Mouse (Mus musculus): ENCODE data around the gene Tppp3.

Tppp3 gene

GRCm38 (mm10) chr8:105471314-105472015 is at the start of gene Tppp3:
TSS of gene Tppp3 (minus strand) at chr8:105471526.
- peak; percentile 95 for DNase-seq

- no peak for DNase-seq
Observed at GRCm38 (mm10) chr8:105521061-105521460, 49.7 kb upstream of the Tppp3 start.

DNA sequence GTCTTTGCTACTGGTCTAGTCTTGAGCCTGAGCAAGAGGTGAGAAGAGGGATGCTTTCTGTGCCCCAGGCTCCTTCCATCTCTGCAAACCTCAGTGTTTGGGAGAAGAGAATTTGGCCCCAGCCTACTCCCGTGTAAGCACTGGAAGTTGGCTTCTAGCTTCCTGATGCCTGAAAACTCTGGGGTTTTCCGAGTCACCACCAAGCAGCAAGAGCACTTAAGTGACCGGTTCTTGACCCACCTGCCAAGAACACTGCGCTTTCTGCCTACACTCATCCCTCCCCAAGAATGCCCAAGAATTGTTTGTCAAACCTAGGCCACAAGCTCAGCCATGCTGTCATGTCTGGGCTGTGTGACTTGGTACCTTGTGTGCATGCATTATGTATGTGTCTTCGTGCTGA is 49.2 kb upstream of the Tppp3 start:
- DNase-seq, result no peak

GRCm38 (mm10) chr8:105519591-105519990 is 48.3 kb upstream of the Tppp3 start:
- DNase-seq, result no peak

GRCm38 (mm10) chr8:105518436-105519313 is 47.3 kb upstream of the Tppp3 start, which contains the start of gene Hsd11b2:
TSS of gene Hsd11b2 (plus strand) at chr8:105518755.
- DNase-seq, result no peak

DNA sequence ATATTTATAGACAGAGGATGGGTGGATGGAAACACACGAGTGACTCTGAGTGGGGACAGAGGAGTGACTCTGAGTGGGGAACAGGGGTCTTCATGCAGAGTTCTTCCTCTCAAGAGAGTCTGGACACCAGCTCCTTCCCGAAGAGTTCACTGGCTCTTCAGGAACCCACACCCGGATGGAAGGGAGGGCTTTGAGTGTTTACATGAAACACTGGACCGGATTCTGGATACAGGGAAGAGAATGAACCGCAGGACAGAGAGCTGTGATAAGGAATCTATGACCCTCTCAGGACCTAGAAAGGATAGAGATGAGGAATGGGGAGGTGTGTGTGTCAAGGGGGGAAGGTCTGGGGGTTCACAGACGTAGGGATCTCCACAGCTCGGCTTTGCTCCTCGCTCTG is 46.0 kb upstream of the Tppp3 start:
- no peak for DNase-seq

GRCm38 (mm10) chr8:105516018-105516645 is 44.8 kb upstream of the Tppp3 start:
- DNase-seq, result peak; percentile 85

- no peak for DNase-seq
Observed at GRCm38 (mm10) chr8:105514656-105515055, 43.3 kb upstream of the Tppp3 start.

DNA sequence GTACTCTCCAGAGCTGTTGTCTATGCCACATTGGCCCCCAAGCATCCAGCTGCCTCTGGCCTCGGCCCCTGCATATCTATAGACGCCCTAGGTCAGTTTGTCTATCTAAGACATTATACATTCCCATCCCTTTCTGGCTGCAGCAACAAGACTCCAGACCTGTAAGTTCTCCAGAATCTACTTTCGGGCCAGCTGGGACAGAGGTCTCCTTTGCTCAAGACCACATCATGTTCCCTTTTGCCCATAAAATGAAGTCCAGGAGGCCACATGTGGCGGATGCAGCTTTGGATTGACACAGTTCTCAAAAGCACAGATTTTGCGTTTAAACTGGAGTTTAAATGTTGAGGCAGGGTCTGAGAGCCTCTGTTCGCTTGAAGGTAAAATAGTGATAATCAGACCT is 42.9 kb upstream of the Tppp3 start:
- no peak for DNase-seq

- DNase-seq, result no peak
Observed at GRCm38 (mm10) chr8:105509997-105510735, 38.8 kb upstream of the Tppp3 start.

- DNase-seq, result no peak
Observed at GRCm38 (mm10) chr8:105508758-105509157, 37.4 kb upstream of the Tppp3 start.

DNA sequence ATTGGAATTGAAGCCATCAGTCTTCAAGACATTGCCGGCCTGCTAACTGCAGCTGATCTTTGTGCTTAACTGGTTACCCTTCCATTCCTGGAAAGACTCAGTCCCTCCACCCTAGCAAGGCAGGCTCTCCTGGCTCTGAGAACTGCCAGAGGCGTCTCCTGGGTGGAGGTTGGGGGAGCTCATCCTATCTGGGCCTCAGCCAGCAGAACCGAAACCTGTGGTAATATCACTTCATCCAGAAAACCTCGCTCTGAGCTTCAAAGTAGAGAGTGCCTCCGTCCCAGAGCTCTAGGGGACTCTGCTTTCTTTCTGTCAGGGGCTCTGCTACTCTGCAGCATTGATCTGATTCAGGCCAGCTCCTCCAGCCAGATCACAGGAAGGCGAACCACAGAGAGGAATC is 35.7 kb upstream of the Tppp3 start:
- DNase-seq, result no peak

DNA sequence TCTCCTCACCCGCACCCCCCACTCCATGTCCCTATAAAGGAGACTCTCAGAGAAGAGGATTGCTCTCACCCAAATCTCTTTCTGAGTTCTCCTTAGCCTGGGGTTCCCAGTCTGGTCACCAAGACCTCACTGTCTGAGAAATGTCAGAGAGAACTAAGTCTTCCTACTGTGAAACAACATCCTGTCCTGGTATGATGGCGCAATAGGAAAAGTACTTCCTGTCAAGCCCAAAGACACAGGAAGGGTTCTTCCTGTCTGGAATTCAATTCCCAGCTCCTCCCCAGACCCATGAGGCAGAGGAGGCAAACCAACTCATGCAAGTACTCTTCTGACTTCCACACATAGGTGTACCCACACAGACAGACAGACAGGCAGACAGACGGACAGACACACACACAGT is 33.3 kb upstream of the Tppp3 start:
- no peak for DNase-seq

DNA sequence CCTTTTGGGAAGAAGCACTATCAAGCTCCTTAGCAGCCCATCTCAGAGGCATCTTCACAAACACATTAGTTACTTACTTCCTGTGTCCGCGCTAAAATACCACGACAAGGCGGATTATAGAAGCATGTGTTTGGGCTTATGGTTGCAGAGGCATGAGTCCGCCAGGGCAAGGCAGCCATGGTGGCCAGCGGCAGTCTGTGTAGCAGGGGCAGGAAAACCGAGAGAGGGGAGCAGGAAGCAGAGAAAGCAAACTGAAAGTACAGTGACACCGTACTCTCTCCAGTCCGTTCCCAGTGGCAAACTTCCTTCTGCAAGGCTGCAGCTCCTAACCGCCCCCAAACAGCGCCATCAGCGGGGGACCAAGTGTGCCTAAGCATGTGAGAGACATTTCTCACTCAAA is 28.5 kb upstream of the Tppp3 start:
- no peak for DNase-seq

GRCm38 (mm10) chr8:105496439-105497180 is 25.3 kb upstream of the Tppp3 start, which contains the start of gene Zdhhc1:
TSS of gene Zdhhc1 (minus strand) at chr8:105496902.
- peak; percentile 87 for DNase-seq

DNA sequence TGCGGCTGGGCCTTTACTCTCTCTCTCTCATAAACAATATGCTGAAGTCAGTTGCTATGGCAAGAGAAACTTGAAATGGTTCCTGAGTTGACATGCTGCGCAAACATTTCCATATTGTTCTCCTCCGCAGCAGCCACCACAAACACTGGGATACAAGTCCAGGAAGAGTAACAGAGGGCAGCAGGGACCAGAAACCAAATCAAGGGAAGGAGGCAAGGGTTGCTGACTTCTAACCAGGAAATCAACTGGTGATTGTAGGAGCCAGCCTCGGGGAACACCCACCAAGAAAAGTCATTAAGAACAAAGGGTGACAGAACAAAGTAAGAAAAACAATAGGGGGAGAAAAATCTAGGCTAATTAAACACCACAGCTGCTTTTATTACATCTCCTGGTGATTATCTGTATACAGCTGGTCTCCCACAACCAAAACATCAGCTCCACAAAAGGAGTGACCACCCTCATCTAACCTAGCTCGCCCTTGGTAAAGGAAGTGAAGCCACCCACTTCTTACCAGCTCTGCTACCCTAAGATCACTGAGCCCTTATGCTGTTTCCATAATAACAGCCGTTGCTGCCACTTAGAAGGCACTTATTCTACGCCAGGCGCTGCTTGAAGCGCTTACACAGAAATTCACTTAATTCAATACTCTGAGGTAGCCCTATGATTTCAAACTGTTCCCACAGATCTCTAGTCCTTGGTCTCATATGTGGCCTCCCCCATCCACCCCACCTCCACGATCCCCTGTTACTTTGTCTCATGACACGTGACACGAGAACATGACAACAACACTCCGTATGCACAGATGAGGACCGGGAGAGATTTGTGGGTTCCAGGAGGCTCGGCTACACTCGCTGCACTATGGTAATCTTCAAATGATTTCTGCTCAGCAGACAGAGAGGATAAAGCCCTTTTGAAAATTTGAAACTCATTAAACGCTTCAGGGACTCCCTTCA is 24.3 kb upstream of the Tppp3 start:
- no peak for DNase-seq

- DNase-seq, result no peak
Observed at GRCm38 (mm10) chr8:105494566-105494965, 23.2 kb upstream of the Tppp3 start.

DNA sequence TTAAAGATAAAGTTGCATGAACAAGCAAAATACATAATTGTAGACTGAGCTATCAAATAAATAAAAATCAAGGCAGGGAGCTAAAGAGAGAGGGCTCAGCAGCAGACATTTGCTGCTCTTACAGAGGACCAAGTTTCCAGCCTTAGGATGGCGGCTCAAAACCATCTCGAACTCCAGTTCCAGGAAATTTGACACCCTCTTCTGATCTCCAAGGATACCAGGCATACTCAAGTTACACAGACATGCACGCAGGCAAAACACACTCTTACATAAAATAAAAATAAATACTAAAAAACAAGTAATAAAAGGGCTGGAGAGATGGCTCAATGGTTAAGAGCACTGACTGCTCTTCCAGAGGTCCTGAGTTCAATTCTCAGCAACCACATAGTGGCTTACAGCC is 22.2 kb upstream of the Tppp3 start:
- DNase-seq, result no peak

DNA sequence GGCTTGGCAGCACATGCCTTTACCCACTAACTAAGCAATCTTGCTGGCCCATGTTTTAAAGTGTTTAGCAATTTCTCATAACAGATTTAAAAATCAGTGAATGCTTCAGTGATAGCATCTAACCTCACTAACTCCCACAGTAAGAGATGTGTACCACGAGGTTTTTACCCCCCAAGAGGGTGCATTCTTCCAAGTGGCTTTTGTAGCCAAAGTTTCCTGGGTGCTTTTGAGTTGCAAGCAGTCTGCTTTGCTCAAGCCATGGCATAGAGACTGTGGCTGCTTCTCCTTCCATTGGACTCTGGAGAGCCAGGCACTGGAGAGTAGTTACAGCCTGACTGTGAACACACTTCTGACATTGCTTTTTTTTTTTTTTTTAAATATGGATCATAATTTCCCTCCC is 18.0 kb upstream of the Tppp3 start:
- no peak for DNase-seq

DNA sequence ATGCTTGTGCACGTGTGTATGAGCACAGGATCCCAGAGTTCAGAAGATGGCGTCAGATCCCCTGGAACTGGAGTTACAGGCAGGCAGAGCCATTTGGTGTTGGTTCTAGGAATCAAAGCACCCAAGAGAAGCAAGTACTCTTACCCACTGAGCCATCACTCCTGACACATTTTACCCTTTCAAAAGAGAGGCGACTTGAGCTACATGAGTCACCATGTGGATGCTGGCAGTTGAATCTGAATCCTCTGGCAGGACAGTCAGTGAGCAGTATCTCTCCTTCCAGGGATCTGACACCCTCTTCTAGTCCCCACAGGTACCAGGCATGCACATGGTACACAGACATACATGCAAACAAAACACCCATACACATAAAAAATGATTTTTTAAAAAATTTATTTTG is 16.8 kb upstream of the Tppp3 start:
- DNase-seq, result no peak

GRCm38 (mm10) chr8:105484392-105484791 is 13.1 kb upstream of the Tppp3 start:
- no peak for DNase-seq
